ENCODE assay signal across 20 mouse cellular contexts in genomic region chr6:39072664-39073063, GRCm38 (mm10). TPM values are rescaled to one million over a fixed set of nuclear protein-coding genes. Genes with fewer than 3 reads are reported as not detected.
DNase-seq lines count a peak whose midpoint lies in the region; ATAC-seq and TF ChIP-seq lines count a peak whose summit lies in the region.
"Had no signal": no experiment of that assay in that cellular context is flagged by ENCODE, and none has a peak within 500 bp of the region (broad histone marks: within the 10 kb centered on the region; RNA-seq: fewer than 3 reads in every experiment).

No protein-coding gene starts in this region.

- H3K4me1 ChIP-seq in liver, postnatal 0 days (ENCODE audit: insufficient read depth): no peaks in the 10 kb centered on the region
- H3K4me1 ChIP-seq: heart, embryonic 15.5 days; neural tube, embryonic 12.5 days had no signal

- no peaks in the 10 kb centered on the region for H3K27me3 ChIP-seq in liver, postnatal 0 days (ENCODE audit: insufficient read depth, low read length)
- H3K27me3 ChIP-seq: embryonic facial prominence, embryonic 13.5 days; heart, embryonic 15.5 days; neural tube, embryonic 12.5 days had no signal

- H3K36me3 ChIP-seq in liver, postnatal 0 days (replicated peaks; ENCODE audit: insufficient read depth, low read length): no peaks in the 10 kb centered on the region
- H3K36me3 ChIP-seq: embryonic facial prominence, embryonic 13.5 days; forebrain, embryonic 10.5 days; heart, embryonic 15.5 days; neural tube, embryonic 12.5 days had no signal

- H3K4me2 ChIP-seq in liver, postnatal 0 days (ENCODE audit: low read depth, low read length): no peak overlapping the region
- H3K4me2 ChIP-seq: embryonic facial prominence, embryonic 13.5 days; heart, embryonic 15.5 days; hindbrain, embryonic 14.5 days; neural tube, embryonic 12.5 days had no signal

- H3K4me3 ChIP-seq in liver, postnatal 0 days (ENCODE audit: low read depth, low read length): no peak overlapping the region
- H3K4me3 ChIP-seq: embryonic facial prominence, embryonic 13.5 days; forebrain, embryonic 10.5 days; heart, embryonic 15.5 days; neural tube, embryonic 12.5 days had no signal

- peak; percentile 90 for ATAC-seq in frontal cortex, adult (ENCODE audit: low TSS enrichment)
- ATAC-seq in liver, postnatal 0 days: no peak
- ATAC-seq: midbrain, embryonic 16.5 days had no signal

- TF ChIP-seq EP300 in liver, postnatal 0 days (IDR thresholded peaks at IDR 0.05; ENCODE audit: low read depth): no peak

- H3K9me3 ChIP-seq in liver, postnatal 0 days (ENCODE audit: low read length): no peaks in the 10 kb centered on the region
- H3K9me3 ChIP-seq: embryonic facial prominence, embryonic 13.5 days; forebrain, embryonic 10.5 days; heart, embryonic 15.5 days; neural tube, embryonic 12.5 days had no signal

- H3K9ac ChIP-seq in liver, postnatal 0 days (replicated peaks): no peak overlapping the region
- H3K9ac ChIP-seq: embryonic facial prominence, embryonic 13.5 days; heart, embryonic 15.5 days; hindbrain, embryonic 14.5 days; neural tube, embryonic 12.5 days had no signal

- 70% methylated on average over 5 of the region's 5 CpGs for WGBS in liver, postnatal 0 days (ENCODE audit: insufficient replicate concordance)

- H3K27ac ChIP-seq in liver, postnatal 0 days (ENCODE audit: low read depth): no peak overlapping the region
- H3K27ac ChIP-seq: embryonic facial prominence, embryonic 13.5 days; forebrain, embryonic 10.5 days; heart, embryonic 15.5 days; hindbrain, embryonic 14.5 days; neural tube, embryonic 12.5 days had no signal

- TF ChIP-seq CTCF in liver, postnatal 0 days (IDR thresholded peaks at IDR 0.05; ENCODE audit: low read depth): no peak

- no peak for DNase-seq in frontal cortex, postnatal 25 days (ENCODE audit: low spot score in 2 of 2)
- peak; percentile 30 to 33 for DNase-seq in layer of hippocampus, adult 18-20 months (ENCODE audit: low spot score in 2 of 2)
- no peak for DNase-seq in layer of hippocampus, postnatal 36 days
- DNase-seq in NIH3T3 (ENCODE audit: low read depth): peak; percentile 61
- peak; percentile 36 for DNase-seq in kidney, postnatal 14 days
- DNase-seq in liver, postnatal 0 days: no peak
- DNase-seq in MN1 (ENCODE audit: low spot score): no peak
- DNase-seq: adrenal gland, adult 8-10 months; cerebellum, postnatal 10 days; heart, adult 18-20 months; liver; lung, adult 2 months; lung, postnatal 4 days had no signal

RNA-seq across cellular contexts. Expression of gene Parp12, which starts 45.5 kb away (rescaled TPM):
- 1 to 10 TPM; 6.5 to 6.6 TPM for total RNA-seq in layer of hippocampus, adult 18-20 months (2021)
- 1 to 10 TPM; 5.7 to 6.3 TPM for total RNA-seq in layer of hippocampus, postnatal 36 days (2021)
- 6.9 and 7.9 TPM in 2 replicates for polyA plus RNA-seq in liver, postnatal 0 days (2015; fragmentation: Nextera tagmentation; extraction: Ambion mirVana)

Comparison
In these comparisons a context has a peak if more than half of its experiments do, and no peak if none do; other contexts are left out.
1. DNase-seq: peak in layer of hippocampus, adult 18-20 months (2 of 2), NIH3T3 (single experiment) and kidney, postnatal 14 days (single experiment); none in frontal cortex, postnatal 25 days (0 of 2), layer of hippocampus, postnatal 36 days (0 of 2), liver, postnatal 0 days (single experiment) and MN1 (single experiment).